Mouse (Mus musculus) adrenal gland, adult 2 months (tissue): Measurements from ENCODE around the gene B630019K06Rik. TPM values are rescaled to one million over a fixed set of nuclear protein-coding genes. Genes with fewer than 3 reads are reported as not detected.
"Not testable (repeated sequence)": the region's sequence is repeated elsewhere in the genome, so short reads cannot be mapped to it uniquely, and the experiment has no call there.

Experiments
- DNase-seq: peaks from one replicate; pipeline ENCODE4 v3.0.0; 2021
- long read RNA-seq: library from polyadenylated mRNA; stranded (forward); transcript quantifications from one replicate; pipeline ENCODE4 v2.0.0, GENCODE M21; 2021
- polyA plus RNA-seq: library from polyadenylated mRNA; depleted of rRNA; stranded (reverse); fragments of >200 nt; gene quantifications from 2 replicates; pipeline ENCODE4 v1.2.3, GENCODE M21; 2012; rRNA removed
- total RNA-seq, 2 experiments: library from RNA; stranded (reverse); gene quantifications; 2 replicates each; pipeline ENCODE4 v1.2.3; 2021

The B630019K06Rik gene
- total RNA-seq (10 to 100 TPM in 1 of 2 experiments, 1 to 10 TPM in 1; 9.8 to 10.6 TPM), polyA plus RNA-seq (16.7 and 18.1 TPM in 2 replicates)
- long read RNA-seq, transcript B630019K06Rik-201 (1 exons, 2,583 nt), result major isoform, 29 of 29 reads
- long read RNA-seq, partial matches to known transcripts, result 0 of 29 reads
- long read RNA-seq, other reads (novel, unspliced or antisense), result 0 of 29 reads

- DNase-seq, result peak; percentile 90
Measured at GRCm38 (mm10) chrX:8892343-8893155, at the start of gene B630019K06Rik. TSS of gene B630019K06Rik (plus strand) at chrX:8892382.

- no peak for DNase-seq
Measured at GRCm38 (mm10) chrX:8843694-8844093, 48.5 kb upstream of the B630019K06Rik start, which contains the start of gene Gm6592. TSS of gene Gm6592 (plus strand) at chrX:8843994.

GRCm38 (mm10) chrX:8852486-8852885 is 39.7 kb upstream of the B630019K06Rik start:
- no peak for DNase-seq

DNA sequence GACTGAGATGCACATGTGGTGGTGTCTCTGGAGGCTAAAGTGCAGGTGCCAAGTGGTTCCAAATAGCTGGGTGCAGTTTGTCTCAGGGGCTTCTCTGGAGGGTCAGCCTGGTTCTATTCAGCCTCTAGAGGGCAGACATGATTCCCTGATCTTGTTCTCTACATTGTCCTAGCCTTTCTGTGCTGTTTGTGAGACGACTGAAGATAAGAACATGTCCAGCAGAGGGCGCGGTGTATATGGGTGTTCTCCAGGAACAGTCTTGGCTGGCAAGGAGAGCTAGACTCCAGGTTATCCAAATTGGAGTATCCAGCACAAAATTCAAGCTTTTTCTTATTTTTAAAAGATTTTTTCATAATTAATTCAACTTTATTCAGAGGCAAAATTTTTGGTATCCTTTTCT is 27.9 kb upstream of the B630019K06Rik start:
- peak; percentile 60 for DNase-seq

GRCm38 (mm10) chrX:8873953-8874352 is 18.2 kb upstream of the B630019K06Rik start, which contains the start of gene Gm5751:
TSS of gene Gm5751 (plus strand) at chrX:8874253.
- DNase-seq, result not testable (repeated sequence)

- DNase-seq, result no peak
Measured at GRCm38 (mm10) chrX:8884336-8884735, 7.8 kb upstream of the B630019K06Rik start.

- no peak for DNase-seq
Measured at GRCm38 (mm10) chrX:8891975-8892342, 223 bp upstream of the B630019K06Rik start.

- no peak for DNase-seq
Measured at GRCm38 (mm10) chrX:8893182-8893651, 1.0 kb downstream of the B630019K06Rik start.

DNA sequence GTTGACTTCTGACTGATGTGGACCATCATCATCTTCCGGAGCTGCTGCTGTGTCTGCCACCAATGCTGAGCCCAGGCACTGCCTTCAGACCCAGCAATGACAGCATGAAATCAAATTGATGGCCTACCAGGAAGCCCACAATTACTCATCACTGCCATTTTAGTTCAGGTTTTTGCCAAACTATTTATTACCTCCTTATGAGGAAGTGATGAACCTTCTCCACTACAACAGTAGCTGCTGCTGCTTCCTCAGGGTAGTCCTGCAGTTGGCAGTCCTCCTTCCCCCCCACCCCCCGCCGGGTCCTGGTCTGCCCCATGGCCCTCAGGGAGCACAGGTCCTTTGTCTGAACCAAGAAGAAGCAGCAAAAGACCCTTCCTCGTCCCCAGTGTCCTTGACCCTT is 8.6 kb downstream of the B630019K06Rik start:
- DNase-seq, result no peak

GRCm38 (mm10) chrX:8901906-8902472 is 9.8 kb downstream of the B630019K06Rik start:
- DNase-seq, result no peak

DNA sequence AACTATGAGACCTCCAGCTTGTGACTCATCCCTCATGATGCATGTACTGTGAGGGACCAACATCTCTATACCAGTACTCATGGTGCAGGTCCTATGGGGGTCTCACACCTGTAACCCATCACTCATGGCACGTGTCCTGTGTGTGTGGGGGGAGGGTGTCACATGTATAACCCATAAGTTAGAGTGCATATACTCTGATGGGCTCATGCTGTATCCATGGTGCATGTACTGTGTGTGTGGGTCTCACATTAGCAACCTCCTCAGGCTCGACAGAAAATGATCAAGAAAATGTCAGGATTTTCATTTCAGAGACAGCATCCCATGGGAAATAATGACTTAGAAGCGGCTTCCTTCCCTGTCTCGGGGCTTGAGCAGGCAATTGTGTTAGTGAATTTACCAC is 28.9 kb downstream of the B630019K06Rik start:
- no peak for DNase-seq

- DNase-seq, result no peak
Measured at GRCm38 (mm10) chrX:8921813-8922607, 29.8 kb downstream of the B630019K06Rik start.

DNA sequence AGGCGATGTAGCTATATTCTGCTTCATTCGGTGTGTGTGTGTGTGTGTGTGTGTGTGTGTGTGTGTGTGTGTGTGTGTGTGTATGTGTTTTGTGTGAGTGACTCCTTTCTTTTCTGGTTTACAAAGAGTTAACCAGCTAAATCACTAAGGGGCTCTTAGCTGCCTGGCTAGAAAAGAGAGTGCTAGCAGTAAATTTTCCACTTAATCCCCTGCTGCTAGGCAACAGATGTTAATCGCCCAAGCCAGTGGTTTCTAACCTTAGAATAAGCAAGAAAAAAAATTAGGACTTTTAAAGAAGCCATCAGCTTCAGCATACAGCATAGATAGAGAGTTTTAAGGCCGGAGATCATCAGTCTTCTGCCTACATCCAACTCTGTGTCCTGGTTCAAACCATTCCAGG is 35.1 kb downstream of the B630019K06Rik start:
- DNase-seq, result no peak

- DNase-seq, result no peak
Measured at GRCm38 (mm10) chrX:8944041-8944440, 51.9 kb downstream of the B630019K06Rik start.

Other genes with a start within 250 kb of the B630019K06Rik start
- gene Ssxb8, start 201.5 kb upstream of the B630019K06Rik start, total RNA-seq, result not detected
- gene Ssxb8, start 201.5 kb upstream of the B630019K06Rik start, polyA plus RNA-seq, result not detected in 2 replicates
- not detected for gene Ssx9, start 143.9 kb upstream of the B630019K06Rik start, total RNA-seq
- not detected in 2 replicates for gene Ssx9, start 143.9 kb upstream of the B630019K06Rik start, polyA plus RNA-seq
- not detected for gene Ssxb5, start 88.7 kb upstream of the B630019K06Rik start, total RNA-seq
- gene Ssxb5, start 88.7 kb upstream of the B630019K06Rik start, polyA plus RNA-seq, result not detected in 2 replicates
- not detected for gene Gm6592, start 48.4 kb upstream of the B630019K06Rik start, total RNA-seq
- gene Gm6592, start 48.4 kb upstream of the B630019K06Rik start, polyA plus RNA-seq, result not detected in 2 replicates
- not detected for gene Gm5751, start 18.1 kb upstream of the B630019K06Rik start, total RNA-seq
- gene Gm5751, start 18.1 kb upstream of the B630019K06Rik start, polyA plus RNA-seq, result not detected in 2 replicates
- not detected for gene Fthl17b, start 70.6 kb downstream of the B630019K06Rik start, total RNA-seq
- gene Fthl17b, start 70.6 kb downstream of the B630019K06Rik start, polyA plus RNA-seq, result not detected in 2 replicates
- gene Fthl17c, start 84.2 kb downstream of the B630019K06Rik start, total RNA-seq, result not detected
- gene Fthl17c, start 84.2 kb downstream of the B630019K06Rik start, polyA plus RNA-seq, result not detected in 2 replicates
- not detected for gene Fthl17d, start 94.4 kb downstream of the B630019K06Rik start, total RNA-seq
- gene Fthl17d, start 94.4 kb downstream of the B630019K06Rik start, polyA plus RNA-seq, result not detected in 2 replicates
- not detected for gene Fthl17e, start 141.1 kb downstream of the B630019K06Rik start, total RNA-seq
- not detected in 2 replicates for gene Fthl17e, start 141.1 kb downstream of the B630019K06Rik start, polyA plus RNA-seq
- gene Fthl17f, start 170.6 kb downstream of the B630019K06Rik start, total RNA-seq, result not detected
- gene Fthl17f, start 170.6 kb downstream of the B630019K06Rik start, polyA plus RNA-seq, result not detected in 2 replicates
- not detected for gene 4930402K13Rik, start 212.2 kb downstream of the B630019K06Rik start, total RNA-seq
- gene 4930402K13Rik, start 212.2 kb downstream of the B630019K06Rik start, polyA plus RNA-seq, result not detected in 2 replicates